Mouse (Mus musculus): ENCODE data around the gene Vax2.

Vax2 gene

GRCm38 (mm10) chr6:83762344-83762743 is 51.3 kb downstream of the Vax2 start, which contains the start of gene Ankrd53:
Gene Ankrd53, plus strand, starts transcription at chr6:83762644.
- no peak for DNase-seq (ENCODE audit: low read depth, low spot score)

- peak; percentile 88 for DNase-seq (ENCODE audit: low read depth, low spot score)
Measured at GRCm38 (mm10) chr6:83762880-83763431, 51.9 kb downstream of the Vax2 start.

GRCm38 (mm10) chr6:83766982-83767381 is 55.9 kb downstream of the Vax2 start:
- DNase-seq (ENCODE audit: low read depth, low spot score): no peak

- no peak for DNase-seq (ENCODE audit: low read depth, low spot score)
Measured at GRCm38 (mm10) chr6:83768485-83768884, 57.4 kb downstream of the Vax2 start.

GRCm38 (mm10) chr6:83774126-83774525 is 63.1 kb downstream of the Vax2 start:
- DNase-seq (ENCODE audit: low read depth, low spot score): no peak

- peak; percentile 51 for DNase-seq (ENCODE audit: low read depth, low spot score)
Measured at GRCm38 (mm10) chr6:83774781-83775563, 63.9 kb downstream of the Vax2 start.

- peak; percentile 95 for DNase-seq (ENCODE audit: low read depth, low spot score)
Measured at GRCm38 (mm10) chr6:83775638-83776293, 64.7 kb downstream of the Vax2 start, which contains the start of gene Tex261. Gene Tex261, minus strand, starts transcription at chr6:83775813.

GRCm38 (mm10) chr6:83778306-83778705 is 67.2 kb downstream of the Vax2 start:
- DNase-seq (ENCODE audit: low read depth, low spot score): no peak

GRCm38 (mm10) chr6:83779026-83779425 is 68.0 kb downstream of the Vax2 start:
- DNase-seq (ENCODE audit: low read depth, low spot score): peak; percentile 69

- DNase-seq (ENCODE audit: low read depth, low spot score): no peak
Measured at GRCm38 (mm10) chr6:83786426-83786825, 75.4 kb downstream of the Vax2 start.

All from R1 (cell line).